Mouse (Mus musculus): Measurements from ENCODE around the gene Cmtm6. TPM values are rescaled to one million over a fixed set of nuclear protein-coding genes. Genes with fewer than 3 reads are reported as not detected.
"Not testable (repeated sequence)": the region's sequence is repeated elsewhere in the genome, so short reads cannot be mapped to it uniquely, and the experiment has no call there.

Cmtm6 gene
- polyA plus RNA-seq (2012; rRNA removed), result 57.7 and 78.7 TPM in 2 replicates

DNA sequence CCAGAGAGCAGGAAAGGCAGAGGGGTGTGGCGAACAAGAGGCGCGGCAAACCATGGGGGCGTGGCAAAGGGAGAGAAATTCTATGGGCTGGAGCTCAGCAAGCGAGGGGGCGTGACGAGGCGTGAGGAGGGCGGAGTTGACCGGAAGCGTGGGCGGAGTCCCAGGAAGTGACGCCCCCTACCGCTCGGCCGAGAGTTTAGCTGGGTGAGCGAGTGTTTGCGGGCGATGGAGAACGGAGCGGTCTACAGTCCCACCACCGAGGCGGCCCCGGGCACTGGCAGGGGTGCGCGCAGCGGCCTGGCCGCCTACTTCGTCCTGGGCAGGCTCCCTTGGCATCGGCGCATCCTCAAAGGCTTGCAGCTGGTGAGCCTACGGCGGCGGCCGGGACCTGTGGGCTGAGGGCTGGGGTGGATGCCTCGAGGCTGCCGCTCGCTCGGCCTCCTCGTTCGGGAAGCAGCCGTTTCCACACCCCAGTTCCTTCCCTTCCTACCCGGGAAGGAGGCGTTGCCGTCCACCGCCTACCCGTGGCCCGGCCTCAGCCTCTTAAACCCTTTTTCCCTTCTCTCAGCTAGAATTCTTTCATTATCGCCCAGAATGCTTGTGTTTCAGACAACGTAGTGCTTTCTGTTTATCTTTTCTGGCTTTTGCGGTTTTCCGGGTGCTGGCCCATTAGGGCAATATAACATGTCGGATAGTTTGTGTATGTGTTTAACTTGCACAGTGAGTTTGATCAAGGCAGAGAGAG lies at the start of gene Cmtm6:
Gene Cmtm6, plus strand, starts transcription at position 106 of the 745 bp plus-strand sequence.
- WGBS, result under 1% methylated on average over 53 of the region's 53 CpGs
- DNase-seq (ENCODE audit: low read depth, low spot score), result peak; percentile 90

DNA sequence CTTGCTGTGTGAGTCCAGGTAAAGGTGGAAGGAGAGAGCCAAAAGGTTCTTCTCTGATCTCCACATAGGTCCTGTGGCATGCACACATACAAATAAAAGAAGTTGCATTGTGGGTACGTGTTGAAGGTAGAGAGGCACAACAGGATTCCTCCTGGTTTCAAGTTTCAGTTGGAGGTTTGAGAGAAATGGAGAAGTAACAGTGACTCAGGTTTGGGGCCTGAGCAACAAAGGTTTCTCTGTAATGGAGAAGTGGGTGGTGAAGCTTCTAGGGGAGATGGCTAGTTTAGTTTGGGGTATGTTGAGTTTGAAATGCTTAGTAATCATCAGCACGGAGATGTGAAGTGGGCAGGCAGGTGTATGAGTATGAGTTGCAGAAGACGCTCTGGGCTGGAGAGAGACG lies 48.7 kb upstream of the Cmtm6 start:
- DNase-seq (ENCODE audit: low read depth, low spot score), result no peak
- 76% methylated on average over 4 of the region's 4 CpGs for WGBS

DNA sequence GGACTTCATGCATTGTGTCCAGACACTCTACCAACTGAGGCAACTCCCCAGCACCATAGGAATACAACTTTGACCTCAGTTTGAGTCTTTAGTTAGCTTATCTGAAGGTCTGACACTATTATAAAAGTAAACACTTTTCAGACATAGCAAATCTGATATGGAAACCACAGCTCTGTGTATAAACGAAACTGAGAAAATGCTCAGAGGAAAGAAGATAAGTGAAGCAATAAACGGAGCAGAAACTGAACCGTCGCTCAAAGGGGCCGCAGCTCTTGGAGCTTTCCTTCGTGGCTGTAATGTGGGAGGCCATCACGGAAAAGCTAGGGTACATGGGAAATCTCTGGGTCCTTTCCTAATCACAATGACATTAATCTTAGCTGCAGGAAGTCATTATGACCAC lies 44.7 kb upstream of the Cmtm6 start:
- DNase-seq (ENCODE audit: low read depth, low spot score), result no peak

DNA sequence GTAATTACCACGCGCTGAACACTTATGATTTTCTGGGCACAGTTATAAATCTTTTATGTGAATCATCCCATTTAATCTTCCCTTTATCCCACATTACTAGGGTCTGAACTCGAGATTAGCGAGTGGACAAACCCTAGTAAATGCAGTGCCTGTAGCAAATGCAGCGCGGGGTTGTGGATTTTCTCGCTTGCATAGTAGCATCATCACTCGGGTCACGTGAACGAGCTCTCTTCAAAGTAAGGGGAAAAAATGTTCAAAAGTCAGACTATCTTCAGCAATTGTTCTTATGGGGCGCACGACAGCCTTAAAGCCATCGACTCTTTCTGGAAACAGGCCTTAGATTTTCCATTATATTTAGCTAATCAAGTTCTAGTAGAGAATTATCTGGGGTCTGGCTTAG lies 43.3 kb upstream of the Cmtm6 start:
- DNase-seq (ENCODE audit: low read depth, low spot score), result no peak
- WGBS, result 80% methylated on average over 13 of the region's 13 CpGs

More for the DNA sequence above, 44.7 kb upstream of the Cmtm6 start:
- WGBS, result 81% methylated on average over 7 of the region's 7 CpGs

DNA sequence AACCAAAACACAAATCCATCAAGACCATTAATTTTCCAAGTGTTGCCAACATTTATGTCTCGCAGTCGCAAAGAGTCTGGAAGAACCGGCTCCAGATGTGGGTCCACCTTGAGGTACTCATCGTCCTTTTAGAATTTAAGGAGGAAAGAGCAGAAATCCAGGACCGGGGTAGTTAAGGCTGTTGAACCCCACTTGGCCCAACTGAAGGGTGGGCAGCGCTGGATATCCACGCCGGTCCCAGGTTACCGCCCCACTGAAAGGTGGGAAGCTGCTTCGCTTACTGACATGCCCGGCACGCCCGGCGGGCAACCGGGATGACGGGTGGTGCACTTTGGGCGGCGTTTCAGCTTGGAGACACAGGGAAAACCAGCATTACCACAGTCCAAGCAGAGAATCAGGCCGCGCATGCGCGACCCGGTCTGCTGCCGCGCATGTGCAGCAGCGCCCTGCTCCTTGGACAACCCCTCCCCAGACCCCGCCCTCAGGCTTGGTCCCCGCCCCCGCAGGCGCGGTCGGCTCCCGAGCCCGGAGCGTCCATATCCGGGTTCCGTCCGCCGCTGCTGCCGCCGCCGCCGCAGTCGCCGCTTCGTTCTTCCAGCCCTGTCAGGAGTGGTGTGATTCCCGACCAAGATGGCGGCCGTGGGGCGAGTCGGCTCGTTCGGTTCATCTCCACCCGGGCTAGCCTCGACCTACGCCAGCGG lies 42.5 kb upstream of the Cmtm6 start, which contains the start of gene Dync1li1:
Gene Dync1li1, plus strand, starts transcription at position 539 of the 701 bp plus-strand sequence.
- peak; percentile 91 for DNase-seq (ENCODE audit: low read depth, low spot score)
- under 1% methylated on average over 57 of the region's 57 CpGs for WGBS

DNA sequence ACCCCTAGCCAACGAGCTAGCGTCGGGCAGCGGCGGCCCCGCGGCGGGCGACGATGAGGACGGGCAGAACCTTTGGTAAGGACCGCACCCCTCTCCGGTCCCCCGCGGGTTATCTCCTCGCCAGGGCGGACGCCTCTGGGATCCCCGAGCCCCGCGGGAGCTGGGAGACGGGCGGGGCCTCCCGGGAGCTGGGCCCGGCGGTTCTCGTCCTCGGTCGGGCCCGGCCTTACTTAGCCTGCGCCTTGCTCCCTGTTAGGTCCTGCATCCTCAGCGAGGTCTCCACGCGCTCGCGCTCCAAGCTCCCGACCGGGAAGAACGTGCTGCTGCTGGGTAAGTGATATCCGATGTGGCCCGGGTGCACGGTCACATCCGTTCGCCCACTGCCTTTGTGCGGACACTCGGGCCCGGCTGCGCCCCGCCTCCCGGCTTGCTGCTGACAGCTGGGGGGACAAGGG lies 41.9 kb upstream of the Cmtm6 start:
- DNase-seq (ENCODE audit: low read depth, low spot score), result peak; percentile 7
- WGBS, result under 1% methylated on average over 50 of the region's 50 CpGs

DNA sequence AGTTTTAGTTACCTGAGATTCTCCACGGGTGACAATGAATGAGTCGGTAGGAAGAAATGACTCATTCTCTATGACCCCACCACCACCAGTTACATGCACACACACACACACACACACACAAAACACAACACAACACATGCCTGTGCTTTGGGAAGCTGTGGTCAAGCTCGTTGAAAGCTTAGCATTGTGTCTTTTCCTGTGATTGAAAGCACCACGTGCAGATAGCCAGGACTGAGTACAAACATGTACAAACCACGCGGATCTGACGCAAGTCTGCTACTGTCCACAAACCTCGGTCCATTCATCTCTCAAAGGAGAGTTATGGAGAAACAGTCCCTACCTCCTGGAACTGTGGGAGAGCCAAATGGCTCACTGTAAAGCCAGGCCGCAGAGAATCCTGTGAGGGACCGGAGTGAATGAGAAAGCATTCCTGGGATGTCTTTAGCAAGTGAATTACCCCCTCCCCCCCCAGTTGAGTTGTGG lies 40.8 kb upstream of the Cmtm6 start:
- WGBS, result 18% methylated on average over 10 of the region's 10 CpGs
- DNase-seq (ENCODE audit: low read depth, low spot score), result no peak

DNA sequence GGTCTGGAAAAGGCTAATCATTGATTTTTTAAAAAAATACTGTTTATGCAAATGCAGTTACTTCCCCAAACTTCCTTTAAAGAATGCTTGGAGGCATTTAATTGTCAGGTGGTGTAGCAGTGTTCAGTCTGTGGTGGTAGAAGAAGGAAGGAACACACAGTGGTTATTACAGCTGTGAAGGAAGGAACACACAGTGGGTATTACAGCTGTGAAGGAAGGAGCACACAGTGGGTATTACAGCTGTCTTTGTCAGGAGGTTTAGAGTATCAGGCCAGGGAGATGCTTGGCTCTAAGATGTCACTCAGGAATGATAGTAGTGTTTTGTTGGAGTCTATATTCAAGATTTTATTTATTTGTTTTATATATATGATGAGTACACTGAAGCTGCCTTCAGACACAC lies 39.8 kb upstream of the Cmtm6 start:
- no peak for DNase-seq (ENCODE audit: low read depth, low spot score)

DNA sequence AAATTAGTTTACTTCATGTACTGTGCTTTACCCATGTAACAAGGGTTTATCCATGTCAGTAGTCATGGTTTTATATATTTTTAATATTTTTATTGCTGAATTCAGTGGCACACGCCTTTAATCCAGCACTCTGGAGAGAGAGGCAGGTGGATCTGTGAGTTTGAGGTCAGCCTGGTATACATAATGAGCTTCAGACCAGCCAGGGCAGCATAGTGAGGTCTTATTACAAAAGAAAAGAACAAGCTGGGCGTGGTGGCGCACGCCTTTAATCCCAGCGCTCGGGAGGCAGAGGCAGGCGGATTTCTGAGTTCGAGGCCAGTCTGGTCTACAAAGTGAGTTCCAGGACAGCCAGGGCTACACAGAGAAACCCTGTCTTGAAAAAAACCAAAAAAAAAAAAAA lies 35.3 kb upstream of the Cmtm6 start:
- 94% methylated on average over 8 of the region's 8 CpGs for WGBS
- not testable (repeated sequence) for DNase-seq (ENCODE audit: low read depth, low spot score)

DNA sequence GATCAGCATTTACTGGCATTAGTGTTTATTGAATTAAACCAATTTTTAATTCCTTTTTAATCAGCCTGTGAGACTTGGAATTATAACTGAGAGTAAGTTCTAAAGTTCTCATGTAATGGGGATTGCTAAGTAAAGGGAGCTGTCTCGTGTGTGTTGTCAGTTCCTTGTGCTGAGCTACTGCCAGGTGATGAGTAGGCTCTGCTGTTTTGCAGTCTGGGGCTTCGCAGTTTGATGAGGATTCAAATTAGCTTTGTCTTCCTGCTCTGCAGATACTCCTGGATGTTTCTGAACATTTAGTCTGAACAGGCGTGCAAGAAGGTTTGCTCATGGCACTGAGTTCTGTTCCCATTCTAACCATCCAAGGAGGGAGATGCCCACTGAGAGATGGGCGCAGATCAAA lies 33.8 kb upstream of the Cmtm6 start:
- WGBS, result 90% methylated on average over 4 of the region's 4 CpGs
- no peak for DNase-seq (ENCODE audit: low read depth, low spot score)

DNA sequence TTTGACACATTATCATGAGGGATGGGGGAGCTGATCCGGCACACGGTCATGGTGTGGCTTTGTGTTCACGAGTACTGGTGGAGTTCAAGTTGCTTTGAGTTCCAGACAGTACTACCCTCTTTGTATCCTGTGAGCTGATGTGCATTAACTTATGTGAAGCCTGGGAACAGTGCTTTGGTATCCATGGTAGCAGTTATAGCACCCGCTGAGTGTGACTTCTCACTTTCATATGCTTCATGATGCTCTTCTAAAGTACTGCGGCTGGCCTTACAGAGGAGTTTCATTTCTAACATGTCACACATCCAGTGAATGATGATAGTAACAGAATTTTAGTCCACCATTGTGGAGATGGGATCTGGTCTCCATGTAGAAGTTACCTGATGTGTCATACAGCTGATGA lies 33.0 kb upstream of the Cmtm6 start:
- no peak for DNase-seq (ENCODE audit: low read depth, low spot score)
- WGBS, result 91% methylated on average over 5 of the region's 5 CpGs

DNA sequence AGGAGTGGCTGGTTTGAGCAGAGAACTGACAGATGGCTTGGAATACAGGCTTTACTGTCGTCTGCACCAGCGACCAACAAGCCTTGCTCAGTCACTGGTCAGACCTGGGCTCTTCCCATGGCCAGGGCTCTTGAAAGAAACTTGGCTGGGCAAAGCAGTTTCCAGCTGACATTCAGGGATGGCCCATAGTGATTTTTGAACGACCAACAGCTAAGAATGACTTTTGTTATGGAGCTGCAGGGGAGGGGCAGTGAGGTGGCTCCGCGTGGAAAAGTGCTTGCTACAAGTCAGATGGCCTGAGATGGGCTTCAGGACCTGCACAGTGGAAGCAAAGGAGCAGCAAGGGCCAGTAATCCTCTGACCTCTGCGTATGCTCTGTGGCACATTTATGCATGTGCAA lies 31.7 kb upstream of the Cmtm6 start:
- DNase-seq (ENCODE audit: low read depth, low spot score), result no peak
- WGBS, result 66% methylated on average over 6 of the region's 6 CpGs

DNA sequence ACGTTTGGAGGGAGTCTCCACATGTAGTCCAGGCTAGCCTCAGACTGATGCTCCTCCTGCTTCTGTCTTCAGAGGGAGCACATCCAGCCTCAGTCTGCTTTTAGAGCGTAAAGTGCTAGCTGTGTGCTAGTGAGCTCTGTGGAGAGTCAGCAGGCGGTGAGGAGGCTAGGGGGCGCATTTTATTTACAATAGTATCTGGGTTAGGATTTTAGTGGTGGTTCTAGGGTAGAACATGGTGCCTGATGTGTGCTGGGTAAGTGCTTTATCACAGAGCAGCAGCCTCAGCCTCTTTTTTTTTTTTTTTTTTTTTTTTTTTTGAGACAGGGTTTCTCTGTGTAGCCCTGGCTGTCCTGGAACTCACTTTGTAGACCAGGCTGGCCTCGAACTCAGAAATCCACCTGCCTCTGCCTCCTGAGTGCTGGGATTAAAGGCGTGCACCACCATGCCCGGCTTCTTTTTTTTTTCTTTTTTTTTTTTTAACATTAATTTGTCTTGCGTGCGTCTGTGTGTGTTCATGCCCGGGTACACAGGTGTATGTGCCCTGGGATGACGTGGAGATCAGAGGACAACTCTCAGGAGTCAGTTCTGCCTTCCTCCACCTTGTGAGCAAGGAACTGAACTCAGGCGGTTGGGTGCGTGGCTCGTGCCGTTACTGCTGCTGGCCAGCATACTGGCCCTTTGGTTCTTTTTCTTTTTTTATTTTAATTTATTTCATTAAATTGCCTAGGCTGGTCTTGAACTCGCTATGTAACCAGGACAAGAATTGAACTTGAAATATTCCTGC lies 30.8 kb upstream of the Cmtm6 start:
- 90% methylated on average over 16 of the region's 16 CpGs for WGBS

DNA sequence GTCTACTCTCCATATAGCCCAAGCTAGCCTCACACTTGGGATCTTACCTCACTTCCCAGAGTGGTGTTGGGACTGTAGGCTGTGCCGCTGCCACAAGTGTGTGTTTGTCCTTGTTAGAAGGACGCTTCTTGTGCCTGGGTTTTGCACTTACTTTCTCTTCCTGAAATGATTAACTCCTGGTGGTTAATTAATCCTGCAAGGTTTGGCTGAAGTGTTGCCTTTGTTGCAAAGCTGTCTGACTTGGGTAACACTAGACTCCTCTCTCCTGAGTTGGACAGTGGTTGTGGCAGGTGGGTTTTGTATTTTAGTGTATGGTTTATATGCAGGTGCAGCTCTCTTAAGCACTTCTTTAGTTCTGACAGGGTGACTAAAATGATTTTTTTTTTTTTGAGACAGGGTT lies 29.9 kb upstream of the Cmtm6 start:
- no peak for DNase-seq (ENCODE audit: low read depth, low spot score)
- 69% methylated on average over 2 of the region's 2 CpGs for WGBS

More for the DNA sequence above, 30.8 kb upstream of the Cmtm6 start:
- no peak for DNase-seq (ENCODE audit: low read depth, low spot score)

DNA sequence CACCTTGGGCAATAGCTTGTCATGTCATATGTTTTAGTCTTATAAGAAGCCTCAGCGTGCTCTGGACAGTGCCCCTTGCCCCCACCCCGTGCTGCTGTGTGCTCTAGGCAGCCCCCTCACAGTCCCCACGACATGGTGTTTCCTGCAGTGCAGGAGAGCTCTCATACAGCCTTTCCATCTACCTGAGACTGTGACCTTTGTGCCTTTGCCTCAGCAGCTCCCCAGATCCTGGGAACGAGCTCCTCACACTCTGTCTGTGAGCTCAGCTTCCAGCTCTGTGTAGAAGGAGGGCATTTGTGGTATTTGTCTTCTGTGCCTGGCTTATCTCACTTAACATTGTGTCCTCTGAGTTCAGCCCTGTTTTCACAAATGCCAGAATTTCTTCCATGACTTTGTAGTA lies 29.0 kb upstream of the Cmtm6 start:
- 70% methylated on average over 4 of the region's 4 CpGs for WGBS
- no peak for DNase-seq (ENCODE audit: low read depth, low spot score)

DNA sequence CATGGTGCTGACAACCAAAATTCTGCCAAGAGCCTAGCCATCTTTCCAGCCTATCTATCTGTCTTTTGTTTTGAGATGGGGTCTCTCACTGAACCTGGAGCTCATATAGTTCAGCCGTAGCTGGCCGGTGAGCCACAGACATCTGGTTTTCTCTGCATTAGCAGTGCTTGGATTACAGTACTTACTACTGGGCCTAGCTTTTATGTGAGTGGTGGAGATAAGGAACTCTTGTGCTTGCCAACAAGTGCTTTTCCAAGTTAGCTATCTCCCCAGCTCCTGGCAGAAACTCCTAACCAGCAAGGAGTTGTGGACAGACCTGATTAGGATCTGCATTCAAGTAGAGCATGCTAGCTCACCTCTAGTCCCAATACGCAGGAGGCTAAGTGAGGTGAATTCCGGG lies 23.1 kb upstream of the Cmtm6 start:
- 96% methylated on average over 4 of the region's 4 CpGs for WGBS
- DNase-seq (ENCODE audit: low read depth, low spot score), result no peak

DNA sequence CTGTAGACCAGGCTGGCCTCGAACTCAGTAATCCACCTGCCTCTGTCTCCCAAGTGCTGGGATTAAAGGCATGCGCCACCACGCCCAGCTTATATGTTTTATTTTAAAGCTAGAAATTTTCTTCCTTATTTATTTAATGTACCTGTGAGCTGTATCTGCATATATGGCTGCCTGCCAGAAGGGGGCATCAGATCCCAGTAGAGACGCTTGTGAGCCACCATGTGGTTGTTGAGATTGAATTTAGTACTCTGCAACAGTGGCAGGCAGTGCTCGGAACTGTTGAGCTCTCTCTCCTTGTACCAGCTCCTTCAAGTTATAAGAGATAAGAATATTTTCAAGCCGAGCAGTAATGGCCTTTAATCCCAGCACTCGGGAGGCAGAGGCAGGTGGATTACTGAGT lies 20.6 kb upstream of the Cmtm6 start:
- 80% methylated on average over 7 of the region's 7 CpGs for WGBS
- no peak for DNase-seq (ENCODE audit: low read depth, low spot score)

DNA sequence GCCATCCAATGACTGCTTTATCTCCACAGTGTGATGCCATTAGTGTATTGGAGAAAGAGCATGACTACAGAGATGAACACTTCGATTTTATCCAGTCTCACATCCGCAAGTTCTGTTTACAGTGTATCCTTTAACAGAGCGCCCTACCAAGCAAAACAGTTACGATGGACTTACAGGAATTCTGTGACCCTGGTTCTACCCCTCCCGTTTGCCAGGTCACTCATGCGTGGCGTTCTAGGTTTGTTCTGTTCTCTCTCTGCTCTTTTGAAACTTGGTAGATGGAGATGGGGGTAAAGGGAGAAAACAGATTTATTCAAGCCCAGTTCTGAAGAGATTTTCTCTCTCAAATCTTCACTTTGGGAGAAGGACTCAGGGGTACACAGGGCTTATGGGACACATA lies 17.4 kb upstream of the Cmtm6 start:
- WGBS, result 93% methylated on average over 7 of the region's 7 CpGs
- DNase-seq (ENCODE audit: low read depth, low spot score), result no peak

DNA sequence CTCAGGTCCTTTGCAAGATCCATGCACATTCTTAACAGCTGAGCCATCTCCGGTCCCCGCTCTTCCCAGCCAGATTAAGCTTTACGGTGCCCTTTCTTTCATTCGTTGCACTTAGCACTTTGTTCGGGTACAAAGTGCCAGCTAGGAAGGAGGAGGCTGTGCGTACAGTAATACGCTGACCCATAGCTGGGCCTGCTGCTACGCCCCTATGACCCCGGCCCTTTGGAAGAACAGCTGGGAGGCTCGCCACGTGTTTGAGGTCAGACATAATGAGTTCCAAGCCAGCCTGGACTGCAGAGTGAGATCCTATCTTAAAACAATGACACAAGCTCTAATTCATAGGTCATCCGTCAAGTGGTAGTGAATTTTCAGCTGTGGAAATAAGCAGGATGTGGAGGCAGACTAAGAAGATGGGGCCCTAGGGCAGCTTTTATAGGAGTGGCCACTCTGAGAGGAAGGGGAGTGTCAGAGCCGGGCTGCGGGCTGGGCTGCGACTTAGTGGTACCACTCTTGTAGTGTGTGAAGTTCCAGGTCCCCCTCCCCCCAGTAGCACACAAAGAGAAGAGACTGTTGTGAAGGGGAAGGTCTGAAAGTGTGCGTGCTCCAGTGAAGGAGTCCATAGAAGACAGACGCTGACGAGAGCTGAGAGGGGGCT lies 14.1 kb upstream of the Cmtm6 start:
- no peak for DNase-seq (ENCODE audit: low read depth, low spot score)
- 79% methylated on average over 18 of the region's 18 CpGs for WGBS

DNA sequence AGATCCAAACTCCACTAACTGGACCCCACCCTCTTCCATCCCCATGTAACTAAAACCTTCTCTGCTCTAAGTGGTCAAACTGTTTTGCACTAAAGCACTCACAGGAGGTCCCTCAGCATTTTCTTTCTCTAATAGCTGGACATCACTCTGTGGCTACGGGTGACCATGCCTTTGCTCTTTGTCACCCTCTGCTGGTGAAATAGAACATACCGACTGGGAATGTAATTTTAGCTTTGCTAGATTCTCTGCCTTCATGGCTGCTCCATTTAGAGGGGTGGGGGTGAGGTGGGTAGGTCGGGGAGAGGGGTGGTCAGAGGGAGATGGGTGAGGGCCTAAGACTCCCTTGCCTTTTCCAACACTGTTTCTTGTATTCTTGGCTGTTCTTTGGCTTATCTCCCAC lies 3.6 kb upstream of the Cmtm6 start:
- no peak for DNase-seq (ENCODE audit: low read depth, low spot score)
- 4% methylated on average over 3 of the region's 3 CpGs for WGBS

Measured in large intestine, adult 2 months (tissue).